Mouse (Mus musculus): ENCODE results near the gene St3gal6. TPM values are rescaled to one million over a fixed set of nuclear protein-coding genes. Genes with fewer than 3 reads are reported as not detected.

Gene St3gal6
- polyA plus RNA-seq, 1 experiment from 2014 or later: 30.2 TPM

- 77% methylated on average over 5 of the region's 5 CpGs for WGBS
- H3K36me3 ChIP-seq (ENCODE audit: insufficient read depth): peaks cover 67% of the 10 kb centered on the region
- no peaks in the 10 kb centered on the region for H3K9me3 ChIP-seq (ENCODE audit: low read depth, low read length)
- TF ChIP-seq CTCF (IDR thresholded peaks at IDR 0.05; ENCODE audit: low read depth): no peak
- no peak overlapping the region for H3K4me2 ChIP-seq
- DNase-seq (no peak), ATAC-seq (ENCODE audit: insufficient read depth) (no peak)
- H3K27ac ChIP-seq (ENCODE audit: low read depth): no peak overlapping the region
- H3K4me3 ChIP-seq (ENCODE audit: low read depth, low read length): no peak overlapping the region
- no peaks in the 10 kb centered on the region for H3K27me3 ChIP-seq (ENCODE audit: insufficient read depth, low read length)
- no peaks in the 10 kb centered on the region for H3K4me1 ChIP-seq (ENCODE audit: insufficient read depth)
- H3K9ac ChIP-seq: no peak overlapping the region
These were observed 68.9 kb downstream of the St3gal6 start for GRCm38 (mm10) chr16:58455118-58455517.

GRCm38 (mm10) chr16:58454617-58455016 lies 69.4 kb downstream of the St3gal6 start:
- TF ChIP-seq CTCF (IDR thresholded peaks at IDR 0.05; ENCODE audit: low read depth): peak; percentile 91
- Histone ChIP-seq H3K9ac (no peak overlapping the region), H3K4me2 (no peak overlapping the region), H3K4me1 (ENCODE audit: insufficient read depth) (no peaks in the 10 kb centered on the region), H3K27ac (ENCODE audit: low read depth) (no peak overlapping the region), H3K36me3 (ENCODE audit: insufficient read depth) (peaks cover 67% of the 10 kb centered on the region), H3K9me3 (ENCODE audit: low read depth, low read length) (no peaks in the 10 kb centered on the region), H3K4me3 (ENCODE audit: low read depth, low read length) (no peak overlapping the region), H3K27me3 (ENCODE audit: insufficient read depth, low read length) (no peaks in the 10 kb centered on the region)
- DNase-seq: peak; percentile 84
- 47% methylated on average over 8 of the region's 8 CpGs for WGBS
- peak; percentile 67 for ATAC-seq (ENCODE audit: insufficient read depth)

- ATAC-seq (ENCODE audit: insufficient read depth): no peak
- H3K9ac ChIP-seq: no peak overlapping the region
- peaks cover 63% of the 10 kb centered on the region for H3K36me3 ChIP-seq (ENCODE audit: insufficient read depth)
- no peaks in the 10 kb centered on the region for H3K27me3 ChIP-seq (ENCODE audit: insufficient read depth, low read length)
- no peaks in the 10 kb centered on the region for H3K4me1 ChIP-seq (ENCODE audit: insufficient read depth)
- H3K27ac ChIP-seq (ENCODE audit: low read depth): no peak overlapping the region
- TF ChIP-seq CTCF (IDR thresholded peaks at IDR 0.05; ENCODE audit: low read depth): no peak
- H3K4me3 ChIP-seq (ENCODE audit: low read depth, low read length): no peak overlapping the region
- H3K4me2 ChIP-seq: no peak overlapping the region
- no peak for DNase-seq
- H3K9me3 ChIP-seq (ENCODE audit: low read depth, low read length): no peaks in the 10 kb centered on the region
These were observed 70.2 kb downstream of the St3gal6 start for GRCm38 (mm10) chr16:58453820-58454219.

GRCm38 (mm10) chr16:58453138-58453537 lies 70.9 kb downstream of the St3gal6 start:
- TF ChIP-seq CTCF (IDR thresholded peaks at IDR 0.05; ENCODE audit: low read depth): no peak
- Histone ChIP-seq H3K4me2 (no peak overlapping the region), H3K27ac (ENCODE audit: low read depth) (no peak overlapping the region), H3K4me1 (ENCODE audit: insufficient read depth) (no peaks in the 10 kb centered on the region), H3K4me3 (ENCODE audit: low read depth, low read length) (no peak overlapping the region), H3K9ac (no peak overlapping the region), H3K9me3 (ENCODE audit: low read depth, low read length) (no peaks in the 10 kb centered on the region), H3K27me3 (ENCODE audit: insufficient read depth, low read length) (no peaks in the 10 kb centered on the region), H3K36me3 (ENCODE audit: insufficient read depth) (peaks cover 57% of the 10 kb centered on the region)
- no peak for DNase-seq
- 25% methylated on average over 3 of the region's 3 CpGs for WGBS
- ATAC-seq (ENCODE audit: insufficient read depth): peak; percentile 39; the same call in 1 of the 2 replicates

- Histone ChIP-seq H3K27ac (ENCODE audit: low read depth) (no peak overlapping the region), H3K4me2 (no peak overlapping the region), H3K27me3 (ENCODE audit: insufficient read depth, low read length) (no peaks in the 10 kb centered on the region), H3K9ac (no peak overlapping the region), H3K9me3 (ENCODE audit: low read depth, low read length) (no peaks in the 10 kb centered on the region), H3K4me1 (ENCODE audit: insufficient read depth) (no peaks in the 10 kb centered on the region), H3K4me3 (ENCODE audit: low read depth, low read length) (no peak overlapping the region), H3K36me3 (ENCODE audit: insufficient read depth) (peaks cover 44% of the 10 kb centered on the region)
- no peak for TF ChIP-seq CTCF (IDR thresholded peaks at IDR 0.05; ENCODE audit: low read depth)
- 94% methylated on average over 5 of the region's 5 CpGs for WGBS
- DNase-seq: no peak
- no peak for ATAC-seq (ENCODE audit: insufficient read depth)
These were observed 72.4 kb downstream of the St3gal6 start for GRCm38 (mm10) chr16:58451647-58452046.

GRCm38 (mm10) chr16:58450648-58451047 lies 73.4 kb downstream of the St3gal6 start:
- 67% methylated on average over 6 of the region's 6 CpGs for WGBS
- Histone ChIP-seq H3K9ac (no peak overlapping the region), H3K4me1 (ENCODE audit: insufficient read depth) (no peaks in the 10 kb centered on the region), H3K27ac (ENCODE audit: low read depth) (no peak overlapping the region), H3K4me3 (ENCODE audit: low read depth, low read length) (no peak overlapping the region), H3K9me3 (ENCODE audit: low read depth, low read length) (no peaks in the 10 kb centered on the region), H3K4me2 (no peak overlapping the region), H3K36me3 (ENCODE audit: insufficient read depth) (peaks cover 40% of the 10 kb centered on the region), H3K27me3 (ENCODE audit: insufficient read depth, low read length) (no peaks in the 10 kb centered on the region)
- DNase-seq: no peak
- ATAC-seq (ENCODE audit: insufficient read depth): no peak
- no peak for TF ChIP-seq CTCF (IDR thresholded peaks at IDR 0.05; ENCODE audit: low read depth)

GRCm38 (mm10) chr16:58449073-58449472 lies 75.0 kb downstream of the St3gal6 start:
- Histone ChIP-seq H3K4me3 (ENCODE audit: low read depth, low read length) (no peak overlapping the region), H3K4me2 (no peak overlapping the region), H3K9ac (no peak overlapping the region), H3K27ac (ENCODE audit: low read depth) (no peak overlapping the region), H3K36me3 (ENCODE audit: insufficient read depth) (peaks cover 35% of the 10 kb centered on the region), H3K27me3 (ENCODE audit: insufficient read depth, low read length) (no peaks in the 10 kb centered on the region), H3K4me1 (ENCODE audit: insufficient read depth) (no peaks in the 10 kb centered on the region), H3K9me3 (ENCODE audit: low read depth, low read length) (no peaks in the 10 kb centered on the region)
- TF ChIP-seq CTCF (IDR thresholded peaks at IDR 0.05; ENCODE audit: low read depth): no peak
- no peak for ATAC-seq (ENCODE audit: insufficient read depth)
- no peak for DNase-seq
- 78% methylated on average over 4 of the region's 4 CpGs for WGBS
